Mouse (Mus musculus) CH12.LX (cell line): Measurements from ENCODE around the gene Cyp2c55. TPM values are rescaled to one million over a fixed set of nuclear protein-coding genes. Genes with fewer than 3 reads are reported as not detected.

Source experiments
- DNase-seq: peaks from one replicate; pipeline ENCODE4 v3.0.0-alpha.2; 2013; ENCODE audit errors: extremely low read depth
- H3K27ac ChIP-seq: 2 replicates; pipeline ENCODE4 v1.5.1; 2012; ENCODE audit warnings: low read depth, mild to moderate bottlenecking, control low read depth, moderate library complexity; ENCODE audit not compliant: insufficient read depth
- H3K27me3 ChIP-seq: replicated peaks from 2 replicates; pipeline ENCODE3; 2012; ENCODE audit warnings: inconsistent platforms
- H3K36me3 ChIP-seq, 2 experiments: replicated peaks in 1 of 2; 2 replicates each; pipeline versions ENCODE3 to v1.6.1; 2012; ENCODE audit warnings: inconsistent platforms in 1 of 2, low read length in 1 of 2, mild to moderate bottlenecking in 1 of 2, mixed read lengths in 1 of 2, moderate library complexity in 1 of 2; ENCODE audit not compliant: control insufficient read depth in 1 of 2, insufficient read depth in 1 of 2
- H3K4me1 ChIP-seq, 2 experiments: 2 replicates each; pipeline ENCODE4 v1.6.1; 2012; ENCODE audit warnings: inconsistent platforms in 1 of 2, moderate library complexity in 1 of 2; ENCODE audit not compliant: insufficient read depth in 2 of 2, control insufficient read depth in 1 of 2
- H3K4me2 ChIP-seq: 2 replicates; pipeline ENCODE4 v1.6.1; 2012; ENCODE audit warnings: low read depth, mild to moderate bottlenecking, control low read depth; ENCODE audit not compliant: poor library complexity, insufficient read depth, severe bottlenecking
- H3K4me3 ChIP-seq, 3 experiments: fragments of 150-350 bp in 1 of 3; sonication (generic) in 1 of 3; replicated peaks in 1 of 3; 2 replicates each; pipeline versions ENCODE3 to v1.5.1; 2011 to 2012; ENCODE audit warnings: low read depth in 2 of 3, low read length in 2 of 3, mild to moderate bottlenecking in 2 of 3, moderate library complexity in 2 of 3, control low read depth in 1 of 3, improper control_type of control experiment in 1 of 3, inconsistent platforms in 1 of 3, mixed read lengths in 1 of 3; ENCODE audit not compliant: poor library complexity in 1 of 3
- H3K79me2 ChIP-seq: replicated peaks from 2 replicates; pipeline ENCODE4 v1.6.1; 2012; ENCODE audit warnings: mild to moderate bottlenecking, moderate library complexity; ENCODE audit not compliant: control insufficient read depth, poor library complexity, insufficient read depth, severe bottlenecking; ENCODE audit errors: extremely low read depth
- H3K9ac ChIP-seq: 2 replicates; pipeline ENCODE4 v1.6.1; 2012; ENCODE audit warnings: low read depth, mild to moderate bottlenecking, control low read depth, moderate library complexity; ENCODE audit not compliant: insufficient read depth
- H3K9me3 ChIP-seq: replicated peaks from 2 replicates; pipeline ENCODE3; 2012; ENCODE audit warnings: low read length, inconsistent platforms, mixed read lengths
- BHLHE40 ChIP-seq: IDR thresholded peaks from 2 replicates; pipeline ENCODE4 v1.6.1; 2011; ENCODE audit warnings: mild to moderate bottlenecking, low read depth, low read length, improper control_type of control experiment
- HCFC1 ChIP-seq: IDR thresholded peaks from 2 replicates; pipeline ENCODE4 v1.6.1; 2012; ENCODE audit warnings: low read depth, mild to moderate bottlenecking, inconsistent platforms, low read length, improper control_type of control experiment
- JUND ChIP-seq: conservative IDR thresholded peaks from 2 replicates; pipeline ENCODE4 v1.6.1; 2011; ENCODE audit warnings: low read depth, low read length, improper control_type of control experiment
- NELFE ChIP-seq: IDR thresholded peaks from 2 replicates; pipeline ENCODE4 v1.6.1; 2011; ENCODE audit warnings: low read depth, low read length, improper control_type of control experiment
- USF2 ChIP-seq: conservative IDR thresholded peaks from 2 replicates; pipeline ENCODE4 v1.6.1; 2011; ENCODE audit warnings: low read depth, low read length, improper control_type of control experiment
- dilution Hi-C: fragments of 300-500 bp; cut with MboI; formaldehyde crosslinking; loops from 2 replicates; pipeline ENCODE4 v1.14.3; 2020; ENCODE audit warnings: low sequenced_read_pairs; ENCODE audit not compliant: extremely low pct_unique_long_range_greater_than_20kb, extremely low pct_ligation_motif_present
- in situ Hi-C: fragments of 300-500 bp; cut with MboI; formaldehyde crosslinking; loops from 3 replicates; pipeline ENCODE4 v1.14.3; 2019; ENCODE audit warnings: low sequenced_read_pairs, low pct_ligation_motif_present, low pct_unique_long_range_greater_than_20kb, mixed read lengths
- polyA plus RNA-seq: library from polyadenylated mRNA; unstranded; fragments of >175 nt; gene quantifications from 2 replicates; pipeline ENCODE4 v1.2.1, GENCODE M21; 2012; ENCODE audit warnings: low read depth; ENCODE audit not compliant: insufficient read length
- total RNA-seq, 2 experiments: library from RNA; depleted of rRNA; stranded (reverse); fragments of 300-350 nt in 1 of 2; fragments of >200 nt in 1 of 2; gene quantifications; 2 replicates each; pipeline ENCODE4 v1.2.3; 2012 to 2014

Gene Cyp2c55
- total and polyA plus RNA-seq, 3 experiments: 0.21 to 1.6 (median 0.46) TPM

DNA sequence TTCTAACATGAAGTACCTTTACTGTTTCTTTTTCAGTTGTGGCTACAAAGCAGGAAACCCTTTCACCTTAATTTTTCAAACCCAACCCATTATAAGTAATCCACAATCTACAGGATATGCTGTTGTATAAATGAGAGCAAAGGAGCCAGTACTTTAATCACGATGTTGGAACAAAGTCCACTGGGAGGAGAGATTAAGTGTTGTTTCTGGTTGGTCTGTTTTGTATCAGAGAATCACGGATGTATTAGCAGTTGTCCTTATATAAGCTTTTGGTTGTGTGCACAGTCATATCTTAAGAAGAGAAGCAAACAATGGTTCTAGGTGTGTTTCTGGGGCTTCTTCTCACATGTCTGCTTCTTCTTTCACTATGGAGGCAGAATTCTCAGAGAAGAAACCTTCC, 53.9 kb downstream of the Cyp2c55 start, which contains the start of gene Cyp2c65:
Gene Cyp2c65, plus strand, starts transcription at position 297 of the 400 bp plus-strand sequence.
- in situ Hi-C loops: no loop called here
- no peaks in the 10 kb centered on the region for H3K4me1 ChIP-seq
- TF ChIP-seq HCFC1: no peak
- no peak for TF ChIP-seq JUND
- TF ChIP-seq NELFE: no peak
- no peak for TF ChIP-seq BHLHE40
- TF ChIP-seq USF2: no peak
- TF ChIP-seq, all 38 proteins: peak for 0
- Histone ChIP-seq H3K4me2 (no peak within 1 kb of the TSS), H3K27me3 (no peaks in the 10 kb centered on the region), H3K79me2 (no peaks in the 10 kb centered on the region), H3K9ac (no peak within 1 kb of the TSS), H3K27ac (no peak within 1 kb of the TSS), H3K9me3 (no peaks in the 10 kb centered on the region), H3K4me3 (no peak within 1 kb of the TSS), H3K36me3 (no peaks in the 10 kb centered on the region)
- no peak for DNase-seq
- dilution Hi-C loops: no loop called here

Other genes starting within 250 kb of the Cyp2c55 start
- gene Noc3l, start 187.8 kb upstream of the Cyp2c55 start, total RNA-seq (2012; rRNA removed): 15.1 and 23.2 TPM in 2 replicates
- 38.3 and 41.3 TPM in 2 replicates for gene Noc3l, start 187.8 kb upstream of the Cyp2c55 start, total RNA-seq (2014; rRNA removed)
- 32.9 and 34.9 TPM in 2 replicates for gene Noc3l, start 187.8 kb upstream of the Cyp2c55 start, polyA plus RNA-seq
- 1.6 and 1.7 TPM in 2 replicates for gene Tbc1d12, start 170.4 kb upstream of the Cyp2c55 start, total RNA-seq (2012; rRNA removed)
- 3.2 and 4.4 TPM in 2 replicates for gene Tbc1d12, start 170.4 kb upstream of the Cyp2c55 start, total RNA-seq (2014; rRNA removed)
- gene Tbc1d12, start 170.4 kb upstream of the Cyp2c55 start, polyA plus RNA-seq: 1.9 and 2.0 TPM in 2 replicates
- 73.2 and 98.6 TPM in 2 replicates for gene Hells, start 76.1 kb upstream of the Cyp2c55 start, total RNA-seq (2012; rRNA removed)
- 131 and 153 TPM in 2 replicates for gene Hells, start 76.1 kb upstream of the Cyp2c55 start, total RNA-seq (2014; rRNA removed)
- gene Hells, start 76.1 kb upstream of the Cyp2c55 start, polyA plus RNA-seq: 378 and 393 TPM in 2 replicates
- not detected in 2 replicates for gene Cyp2c65, start 54.0 kb downstream of the Cyp2c55 start, total RNA-seq (2012; rRNA removed)
- not detected in 2 replicates for gene Cyp2c65, start 54.0 kb downstream of the Cyp2c55 start, total RNA-seq (2014; rRNA removed)
- gene Cyp2c65, start 54.0 kb downstream of the Cyp2c55 start, polyA plus RNA-seq: not detected in 2 replicates
- not detected in 2 replicates for gene Cyp2c66, start 106.9 kb downstream of the Cyp2c55 start, total RNA-seq (2012; rRNA removed)
- gene Cyp2c66, start 106.9 kb downstream of the Cyp2c55 start, total RNA-seq (2014; rRNA removed): not detected in 2 replicates
- gene Cyp2c66, start 106.9 kb downstream of the Cyp2c55 start, polyA plus RNA-seq: not detected in 2 replicates